Mouse (Mus musculus) megakaryocyte, embryonic 14.5 days (primary cell): ENCODE data around the gene Map3k13.

Experiments used
- FLI1 ChIP-seq: IDR thresholded peaks from 2 replicates; pipeline ENCODE4 v1.6.1; 2012; ENCODE audit warnings: low read length, inconsistent platforms, mixed read lengths
- GATA1 ChIP-seq: IDR thresholded peaks from 3 replicates; pipeline ENCODE4 v1.6.1; 2012; ENCODE audit warnings: mixed read lengths, low read length, inconsistent platforms, borderline replicate concordance

DNA sequence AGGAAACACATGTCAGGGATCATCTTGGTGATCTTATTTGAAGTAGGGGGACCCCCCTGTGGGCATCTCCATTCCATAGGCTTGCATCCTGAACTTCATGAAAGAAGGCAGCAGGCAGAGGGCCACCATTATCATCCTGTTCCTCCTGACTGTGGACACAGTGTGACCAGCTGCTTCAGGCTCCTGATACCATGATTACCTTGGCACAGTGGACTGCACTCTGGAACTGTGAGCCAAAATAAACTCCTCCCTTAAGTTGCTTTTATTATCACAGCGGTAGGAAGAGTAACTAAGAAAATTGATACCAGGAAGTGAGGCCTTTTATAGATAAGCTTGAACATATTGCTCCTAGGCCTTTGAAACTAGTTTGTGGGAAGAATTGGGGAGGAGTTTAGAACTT is 12.7 kb downstream of the Map3k13 start:
- TF ChIP-seq FLI1 (no peak), GATA1 (no peak)
